Mouse (Mus musculus) thymus, postnatal 25 days (tissue): ENCODE results near the gene Pcdh15.

Experiments
- DNase-seq: peaks from one replicate; pipeline ENCODE4 v3.0.0; 2022

Pcdh15 gene

DNA sequence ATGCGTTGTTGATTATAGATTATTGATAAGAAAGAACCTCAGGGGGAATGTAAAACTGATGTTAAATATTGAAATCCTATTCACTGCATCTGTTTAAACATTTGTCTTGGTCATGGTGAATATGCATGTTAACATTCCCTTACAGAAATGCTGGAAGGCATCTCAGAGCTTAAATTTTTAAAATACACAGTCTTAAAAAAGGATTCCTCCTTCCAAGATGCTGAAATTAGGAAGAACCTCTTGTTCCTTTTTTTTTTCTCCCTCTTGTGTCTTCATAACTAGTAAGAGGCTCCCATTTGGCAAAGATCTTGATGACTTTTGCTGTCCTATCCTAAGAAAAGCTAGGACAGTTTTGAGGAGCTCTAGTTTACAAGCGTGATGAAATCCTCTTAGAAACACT, 284.9 kb downstream of the Pcdh15 start:
- DNase-seq = no peak

DNA sequence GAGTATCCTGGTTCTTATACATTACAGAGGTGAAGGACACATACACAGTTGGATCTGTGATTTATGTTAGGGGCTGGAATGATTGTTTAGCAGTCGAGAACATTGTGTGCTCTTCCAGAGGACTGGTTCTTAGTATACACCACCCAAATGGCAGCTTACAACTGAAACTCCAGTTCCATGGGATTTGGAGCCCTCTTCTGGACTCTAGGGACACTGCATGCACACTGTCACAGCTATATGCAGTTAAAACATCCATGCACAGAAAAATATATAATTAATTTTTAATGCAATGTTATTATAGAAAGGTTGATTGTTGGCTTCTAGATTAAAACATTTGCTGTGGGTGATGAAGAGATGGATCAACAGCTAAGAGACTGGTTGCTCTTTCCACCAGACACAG, 301.3 kb downstream of the Pcdh15 start:
- DNase-seq = no peak

DNA sequence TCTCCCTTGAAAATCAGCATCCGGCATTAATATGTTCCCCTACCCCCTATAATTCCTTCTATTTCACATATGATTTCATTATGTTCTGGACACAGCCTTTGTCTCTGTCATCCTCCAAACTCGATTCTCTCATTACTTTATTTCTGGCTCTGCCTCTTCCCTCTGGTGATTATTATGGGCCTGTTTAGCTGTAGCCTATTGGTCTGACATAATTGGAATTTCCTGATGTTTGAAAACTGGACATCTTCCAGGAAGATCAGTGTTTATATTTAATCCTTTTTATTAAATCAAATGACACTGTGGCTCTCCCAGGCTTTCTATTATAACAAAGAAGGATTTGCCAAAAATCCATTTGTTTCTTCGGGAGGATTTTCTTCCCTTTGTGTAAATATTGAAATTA, 326.3 kb downstream of the Pcdh15 start:
- no peak for DNase-seq

DNA sequence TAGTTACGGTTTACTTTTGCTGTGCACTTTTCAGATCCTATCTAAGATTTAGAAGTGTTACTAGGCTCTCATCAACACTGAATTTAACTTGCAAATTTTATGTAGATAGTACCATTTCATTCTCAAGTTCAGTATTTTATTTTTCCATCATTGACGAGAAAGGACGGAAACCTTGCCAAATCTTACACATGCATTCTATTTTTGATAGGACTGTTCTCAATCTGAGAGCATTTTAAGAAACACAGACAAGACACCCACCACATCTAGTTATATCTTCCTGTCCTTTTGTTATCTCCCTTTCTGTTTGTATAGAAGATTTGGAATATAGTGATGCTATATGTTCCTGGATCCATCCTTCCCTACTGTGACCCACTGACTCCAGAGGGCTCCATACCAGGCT, 332.2 kb downstream of the Pcdh15 start:
- DNase-seq = no peak

DNA sequence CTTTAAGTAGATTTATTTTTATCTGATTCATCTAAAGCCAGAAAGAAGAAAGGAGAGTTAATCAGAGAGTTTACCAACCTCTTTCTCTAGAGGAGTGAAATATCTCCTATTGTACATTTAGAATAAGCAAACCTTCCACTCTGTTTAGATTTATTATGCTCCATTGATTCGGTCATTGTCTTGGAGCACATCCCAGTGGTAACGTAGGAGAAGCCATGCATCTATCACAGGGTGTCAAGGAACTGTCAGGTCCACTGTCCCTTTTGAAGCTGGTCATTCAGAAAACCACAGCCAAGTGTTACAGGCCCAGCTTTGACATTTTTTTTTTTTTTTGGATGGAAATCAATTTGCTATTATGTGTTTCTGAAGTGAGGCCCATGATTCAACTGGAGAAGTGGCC, 384.9 kb downstream of the Pcdh15 start:
- no peak for DNase-seq

DNA sequence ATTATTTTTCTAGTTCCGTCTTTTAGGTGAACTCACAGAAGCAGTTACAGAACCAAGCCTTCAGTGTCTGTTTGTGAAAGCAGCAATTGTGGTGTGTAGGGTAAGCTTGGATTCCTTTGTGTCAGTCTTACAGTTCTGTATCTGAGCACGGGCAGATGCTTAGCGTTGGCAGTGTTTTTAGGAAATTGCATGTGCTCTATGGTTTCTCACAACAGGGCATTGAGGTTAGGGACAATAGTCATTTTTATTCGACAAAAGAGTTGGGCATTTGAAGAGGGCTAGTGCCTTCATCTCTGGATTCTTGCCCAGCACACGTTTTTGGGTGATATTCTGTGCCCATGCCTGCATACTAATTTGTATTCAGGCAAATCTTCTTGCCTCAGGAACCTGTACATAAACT, 392.5 kb downstream of the Pcdh15 start:
- no peak for DNase-seq

DNA sequence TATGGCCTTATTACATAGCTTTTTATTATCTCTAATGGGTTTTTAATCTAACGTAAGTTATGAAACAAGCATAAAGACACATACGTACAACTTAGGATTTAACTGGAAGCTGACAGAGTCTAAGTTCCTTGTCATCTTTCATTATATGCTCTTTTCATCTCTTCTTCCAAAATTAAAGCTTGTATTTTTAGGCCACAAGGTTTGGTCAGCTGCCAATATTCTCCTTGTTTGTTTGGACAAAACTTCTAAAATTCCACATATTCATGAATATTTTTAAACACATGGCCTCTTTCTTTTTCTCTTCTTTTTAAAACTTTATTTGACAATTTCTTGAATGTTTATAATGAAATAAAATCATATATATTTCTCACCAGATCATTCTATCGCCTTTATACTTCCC, 415.7 kb downstream of the Pcdh15 start:
- no peak for DNase-seq

DNA sequence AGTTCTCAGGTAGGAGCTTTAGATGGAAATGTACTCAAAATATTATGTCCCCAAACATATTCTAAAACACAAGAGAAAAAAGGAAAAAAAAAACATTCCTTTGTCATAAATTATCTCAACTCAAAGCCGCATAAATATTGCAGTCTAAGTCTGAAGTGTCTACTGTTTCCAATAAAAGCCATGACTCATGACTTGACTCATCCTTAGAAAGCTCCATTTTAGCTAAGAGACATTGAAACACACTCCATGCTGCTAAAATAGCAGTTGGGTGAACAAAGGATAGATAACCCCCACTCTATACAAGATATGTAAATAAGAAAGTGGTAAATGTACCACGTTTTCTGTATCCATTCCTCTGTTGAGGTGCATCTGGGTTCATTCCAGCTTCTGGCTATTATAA, 416.6 kb downstream of the Pcdh15 start:
- no peak for DNase-seq

DNA sequence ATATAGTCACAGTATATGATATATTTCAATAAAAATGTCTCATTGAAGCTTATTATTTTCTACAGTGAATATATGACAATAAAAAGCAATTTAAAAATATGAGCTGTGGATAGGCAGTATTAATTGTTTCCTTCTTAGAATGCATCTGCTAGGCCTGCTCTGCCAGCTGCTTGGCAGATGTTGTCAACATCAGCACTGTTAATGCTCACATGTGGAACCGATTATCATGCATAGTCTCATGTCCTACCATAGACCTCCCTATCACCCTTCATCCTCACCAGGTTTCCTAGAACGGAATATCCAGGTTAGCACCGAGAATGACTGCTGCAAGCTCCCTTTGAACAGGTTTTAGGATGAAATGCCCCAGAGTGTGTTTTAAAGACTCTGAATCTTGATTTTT, 420.3 kb downstream of the Pcdh15 start:
- DNase-seq = no peak

DNA sequence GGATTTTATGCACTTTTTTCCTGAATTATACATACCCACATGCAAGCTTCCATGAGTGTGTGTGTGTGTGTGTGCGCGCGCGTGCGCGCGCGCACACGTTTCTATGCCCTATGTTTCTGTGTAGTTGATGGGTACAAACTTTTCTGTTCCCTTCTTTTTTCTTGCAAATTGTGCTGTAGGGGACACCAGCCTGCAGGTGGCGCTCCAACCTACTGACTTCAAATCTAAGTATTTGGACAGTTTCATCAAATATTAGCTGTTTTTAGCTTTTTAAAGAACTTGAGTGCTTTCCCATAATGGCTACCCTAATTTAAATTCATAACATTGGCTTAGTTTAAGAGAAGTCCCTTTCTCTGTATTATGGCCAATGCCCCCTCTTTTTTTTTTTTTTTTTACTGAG, 453.7 kb downstream of the Pcdh15 start:
- no peak for DNase-seq

DNA sequence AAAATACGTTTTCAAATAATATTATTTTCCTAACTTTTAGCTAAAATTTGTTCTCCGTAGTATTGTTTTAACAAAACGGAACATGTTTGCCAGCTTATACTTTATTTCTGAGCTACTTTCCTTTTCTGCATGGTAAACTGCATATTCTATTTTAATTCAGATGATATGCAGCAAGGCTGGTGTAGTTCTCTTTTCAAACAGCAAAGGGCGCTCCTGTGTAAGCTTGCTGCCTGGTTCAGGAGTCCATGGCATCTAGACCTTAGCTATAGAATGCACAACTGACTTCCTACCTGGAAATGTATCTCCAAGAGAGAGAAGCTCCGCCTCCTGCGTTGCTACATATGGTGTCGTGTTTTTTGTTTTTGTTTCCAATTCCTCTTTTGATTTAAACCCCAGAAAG, 465.1 kb downstream of the Pcdh15 start:
- no peak for DNase-seq

DNA sequence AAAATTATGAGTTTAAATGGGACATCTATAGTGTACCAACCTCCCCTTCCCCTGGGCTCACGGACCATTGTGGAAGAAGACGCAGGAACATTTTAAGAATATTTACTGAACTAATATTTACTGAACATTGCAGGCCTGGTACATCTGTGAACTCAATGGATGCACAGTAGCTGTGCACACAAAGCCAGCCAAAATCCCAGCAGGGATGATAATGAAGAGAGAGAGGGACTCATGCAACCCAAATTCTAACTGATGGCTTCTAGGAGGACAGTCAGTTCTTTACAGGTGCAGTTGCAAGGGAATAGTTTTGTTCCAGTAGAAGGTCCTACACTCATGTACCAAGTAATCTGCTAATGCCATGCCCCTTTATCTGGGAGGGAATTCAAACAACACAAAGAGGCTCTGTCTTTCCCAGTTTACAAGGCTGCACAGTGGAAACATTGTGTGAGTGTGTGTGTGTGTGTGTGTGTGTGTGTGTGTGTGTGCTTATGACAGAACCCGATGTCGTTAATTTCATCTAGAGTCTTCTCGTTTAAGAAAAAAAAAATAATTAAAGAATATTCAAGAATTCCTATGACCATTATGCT, 475.7 kb downstream of the Pcdh15 start:
- no peak for DNase-seq

DNA sequence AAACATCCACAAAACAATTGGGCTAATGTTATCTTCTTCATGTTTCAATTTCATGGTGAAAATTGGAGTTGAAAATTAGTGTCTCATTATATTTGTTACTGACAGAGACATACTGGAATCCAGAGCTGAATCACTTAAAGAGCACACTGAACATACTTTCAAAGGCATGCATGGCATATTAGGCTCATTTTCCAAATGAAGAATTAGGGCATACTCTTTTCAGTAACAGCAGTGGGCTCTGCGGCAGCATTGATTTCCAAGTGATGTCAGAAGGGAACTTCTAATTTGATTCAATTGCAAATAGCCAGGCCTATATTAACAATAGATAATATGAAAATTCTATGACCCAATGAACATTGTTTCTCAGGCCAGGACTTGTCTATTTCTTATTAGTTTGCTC, 568.4 kb downstream of the Pcdh15 start:
- DNase-seq = no peak

DNA sequence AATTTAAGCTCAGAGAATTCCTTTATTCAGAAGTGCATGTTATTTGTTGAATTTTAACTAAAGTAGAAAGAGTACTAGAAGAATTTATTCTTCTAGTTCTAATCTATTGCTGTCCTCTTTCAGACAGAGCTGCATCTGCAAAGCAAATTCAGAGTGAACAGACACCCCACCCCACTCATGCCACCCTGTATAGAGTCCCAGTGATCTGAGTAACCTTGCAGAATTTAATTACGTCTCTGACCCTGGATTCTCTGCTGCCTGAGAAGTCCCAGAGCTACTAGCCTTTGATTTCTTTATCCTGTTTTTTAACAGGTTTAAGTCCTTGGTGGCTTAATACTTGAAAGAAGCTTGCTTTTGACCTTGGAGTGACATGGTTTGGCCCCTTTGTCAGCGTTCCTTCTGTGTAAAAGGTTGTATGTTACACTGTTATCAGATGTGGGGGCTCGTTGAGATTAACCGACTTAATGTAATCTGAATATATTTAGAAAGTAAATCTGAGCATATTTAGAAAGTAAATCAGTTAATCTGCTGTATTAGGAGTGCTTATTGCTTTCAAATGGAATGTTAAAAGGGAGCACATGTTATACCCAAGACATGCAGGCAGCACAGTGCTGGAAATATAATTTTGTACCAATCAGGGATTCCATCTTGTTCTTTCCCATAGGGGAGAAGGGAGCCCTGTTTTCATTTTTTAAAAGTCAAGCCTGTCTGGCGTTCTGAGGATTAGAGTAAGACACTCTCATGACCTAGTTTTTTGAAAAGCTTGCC, 601.6 kb downstream of the Pcdh15 start:
- DNase-seq = no peak

DNA sequence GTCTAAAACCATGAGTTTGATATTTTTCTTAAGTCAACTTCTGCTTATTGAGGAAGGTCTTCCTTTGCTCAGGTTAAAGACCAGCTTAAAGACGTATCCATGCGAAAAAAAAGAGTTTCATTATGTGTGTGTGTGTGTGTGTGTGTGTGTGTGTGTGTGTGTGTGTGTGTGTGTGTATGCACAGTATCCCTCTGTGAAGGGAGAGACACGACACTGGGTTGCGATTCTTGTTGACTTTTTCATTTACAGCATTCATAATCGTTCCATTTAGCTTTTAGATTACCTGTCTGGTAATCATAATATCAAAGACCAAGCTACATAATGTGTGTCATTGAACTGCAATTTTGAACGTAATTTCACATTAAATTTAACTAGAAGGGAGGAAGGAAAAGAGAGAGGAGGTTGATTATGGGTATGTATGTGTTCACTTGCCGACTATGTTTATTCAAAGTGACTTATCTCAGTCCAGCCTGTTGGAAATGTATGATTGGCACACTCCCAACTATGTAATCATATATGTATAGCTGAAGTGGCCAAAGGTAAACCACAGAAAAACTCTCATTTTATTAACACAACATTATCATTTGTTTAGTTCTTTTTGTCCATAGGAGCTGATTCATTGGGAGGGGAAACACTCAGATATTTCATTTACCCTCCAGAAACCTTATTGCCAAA, 626.6 kb downstream of the Pcdh15 start:
- no peak for DNase-seq

DNA sequence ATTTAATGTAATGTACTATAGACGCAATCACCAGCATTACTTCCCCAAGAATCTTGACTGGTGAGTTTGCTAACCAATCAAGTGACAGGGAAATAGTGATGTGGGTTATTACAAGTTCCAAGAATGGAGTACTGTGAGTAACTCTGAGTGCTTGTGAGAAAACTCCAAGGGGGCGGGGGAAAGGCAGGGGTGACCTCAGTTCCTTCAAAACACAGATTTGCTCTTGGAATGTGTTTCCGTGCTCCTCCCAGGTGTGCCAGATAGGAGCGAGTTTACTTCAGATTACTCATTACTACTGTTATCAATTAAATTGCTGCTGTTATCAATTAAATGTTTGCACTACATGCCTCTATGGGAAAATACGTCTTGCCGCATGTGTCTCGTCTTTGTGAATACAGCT, 634.1 kb downstream of the Pcdh15 start:
- DNase-seq = no peak

DNA sequence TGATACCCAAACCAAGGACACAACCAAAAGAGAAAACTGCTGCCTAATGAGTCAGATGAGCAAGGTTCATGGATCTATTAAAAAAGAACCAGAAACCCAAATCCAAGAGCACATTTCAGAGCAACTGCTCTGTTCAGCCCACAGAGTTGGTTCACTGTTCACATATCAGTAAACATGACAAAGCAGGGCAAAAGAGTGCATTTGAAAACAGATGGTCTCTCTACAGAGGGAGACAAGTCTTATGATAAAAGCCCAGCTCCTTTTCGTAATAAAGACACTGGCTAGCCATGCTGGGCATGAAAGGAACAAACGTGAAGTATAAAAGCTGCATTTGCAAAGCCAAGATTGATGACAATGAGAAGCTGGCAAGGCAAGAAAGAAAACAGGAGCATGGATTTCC, 649.9 kb downstream of the Pcdh15 start:
- DNase-seq = no peak

DNA sequence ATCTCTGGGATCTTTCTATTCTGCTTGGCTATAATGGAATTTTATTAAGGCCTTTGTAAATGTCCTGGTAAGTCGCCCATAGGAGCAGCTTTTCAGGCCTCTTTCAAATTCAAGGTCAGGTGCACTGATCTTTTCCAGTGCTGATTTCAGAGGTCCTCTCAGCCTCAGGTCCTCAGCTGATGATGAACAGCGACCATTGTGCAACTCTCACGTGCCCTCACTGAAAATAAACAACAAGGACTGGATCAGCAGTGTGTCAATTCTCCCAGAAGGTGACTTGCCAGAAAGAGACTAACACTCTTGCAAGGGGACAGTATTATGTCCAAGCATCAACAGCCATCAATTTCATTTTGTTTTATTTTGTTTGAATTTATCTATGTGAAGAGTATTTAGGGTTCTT, 654.7 kb downstream of the Pcdh15 start:
- no peak for DNase-seq

DNA sequence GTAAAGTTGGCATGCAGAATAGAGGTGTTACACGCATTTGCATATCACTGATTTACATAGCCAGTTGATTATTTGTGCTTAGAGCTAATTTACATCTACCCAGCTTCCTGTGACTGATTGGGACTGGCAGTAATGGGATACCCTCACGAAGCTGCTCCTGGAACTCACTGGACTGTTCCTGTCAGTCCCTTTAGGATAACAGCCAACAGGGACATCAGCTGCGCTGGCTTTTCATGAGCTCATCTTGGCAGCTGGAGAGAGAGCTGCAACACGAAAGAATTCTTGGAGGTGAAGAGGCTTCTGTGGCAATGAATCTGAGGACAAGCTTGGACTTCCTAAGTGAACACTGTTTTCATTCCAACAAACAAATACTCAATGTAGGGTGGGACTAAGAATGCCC, 683.8 kb downstream of the Pcdh15 start:
- DNase-seq = no peak

DNA sequence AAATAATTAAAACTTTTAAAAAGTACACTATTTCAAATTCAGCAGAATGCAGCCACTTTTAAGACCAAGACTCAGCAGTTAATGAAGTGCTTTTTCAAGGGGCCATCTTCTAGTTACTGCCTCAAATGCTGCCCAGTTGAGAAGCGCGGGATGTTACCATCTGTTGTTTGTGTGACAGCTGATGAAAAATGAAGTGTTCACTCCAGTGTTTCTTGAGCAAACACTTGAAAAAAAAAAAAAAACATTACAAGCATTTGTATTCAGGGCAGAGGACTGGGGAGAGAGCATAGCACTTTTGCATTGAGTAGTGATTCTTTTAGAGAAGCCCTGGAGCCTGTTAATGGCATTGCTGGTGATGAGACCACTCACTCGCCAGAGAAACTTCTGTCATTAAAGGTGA, 689.0 kb downstream of the Pcdh15 start:
- DNase-seq = no peak

DNA sequence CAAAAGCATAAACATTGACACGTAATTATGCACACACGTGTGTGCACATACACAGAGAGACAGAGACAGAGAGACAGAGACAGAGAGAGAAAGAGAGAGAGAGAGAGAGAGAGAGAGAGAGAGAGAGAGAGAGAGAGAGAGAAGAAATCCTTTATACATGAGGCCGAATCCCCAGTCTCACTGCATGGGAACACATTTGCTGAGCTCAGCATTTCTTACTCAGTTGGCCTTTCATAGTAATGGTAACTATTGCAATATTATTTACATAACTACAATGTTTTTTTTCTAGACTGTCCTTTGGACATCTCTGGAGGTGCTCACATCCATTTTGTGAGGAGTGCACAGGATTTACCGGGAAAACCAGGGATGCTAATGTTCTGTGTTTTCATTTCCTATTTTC, 705.9 kb downstream of the Pcdh15 start:
- no peak for DNase-seq

DNA sequence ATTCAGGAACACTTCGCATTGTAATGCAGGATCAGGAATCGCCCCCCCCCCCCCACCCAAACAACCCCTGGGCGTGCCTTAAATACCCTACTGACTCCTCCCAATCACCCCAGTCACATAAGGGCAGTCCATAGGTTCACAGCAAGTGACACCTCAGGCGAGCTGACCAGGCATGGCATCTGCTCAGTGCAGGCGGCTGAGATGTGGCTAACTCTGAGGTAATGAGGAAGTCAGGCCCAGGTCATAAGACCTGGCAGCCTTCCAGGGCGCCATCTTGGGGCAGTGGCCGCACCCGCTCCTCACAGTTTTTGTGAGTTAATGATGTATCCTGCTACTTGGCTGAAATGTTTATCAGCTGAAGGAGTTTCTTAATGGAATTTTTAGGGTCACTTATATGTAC, 713.2 kb downstream of the Pcdh15 start:
- DNase-seq = no peak

DNA sequence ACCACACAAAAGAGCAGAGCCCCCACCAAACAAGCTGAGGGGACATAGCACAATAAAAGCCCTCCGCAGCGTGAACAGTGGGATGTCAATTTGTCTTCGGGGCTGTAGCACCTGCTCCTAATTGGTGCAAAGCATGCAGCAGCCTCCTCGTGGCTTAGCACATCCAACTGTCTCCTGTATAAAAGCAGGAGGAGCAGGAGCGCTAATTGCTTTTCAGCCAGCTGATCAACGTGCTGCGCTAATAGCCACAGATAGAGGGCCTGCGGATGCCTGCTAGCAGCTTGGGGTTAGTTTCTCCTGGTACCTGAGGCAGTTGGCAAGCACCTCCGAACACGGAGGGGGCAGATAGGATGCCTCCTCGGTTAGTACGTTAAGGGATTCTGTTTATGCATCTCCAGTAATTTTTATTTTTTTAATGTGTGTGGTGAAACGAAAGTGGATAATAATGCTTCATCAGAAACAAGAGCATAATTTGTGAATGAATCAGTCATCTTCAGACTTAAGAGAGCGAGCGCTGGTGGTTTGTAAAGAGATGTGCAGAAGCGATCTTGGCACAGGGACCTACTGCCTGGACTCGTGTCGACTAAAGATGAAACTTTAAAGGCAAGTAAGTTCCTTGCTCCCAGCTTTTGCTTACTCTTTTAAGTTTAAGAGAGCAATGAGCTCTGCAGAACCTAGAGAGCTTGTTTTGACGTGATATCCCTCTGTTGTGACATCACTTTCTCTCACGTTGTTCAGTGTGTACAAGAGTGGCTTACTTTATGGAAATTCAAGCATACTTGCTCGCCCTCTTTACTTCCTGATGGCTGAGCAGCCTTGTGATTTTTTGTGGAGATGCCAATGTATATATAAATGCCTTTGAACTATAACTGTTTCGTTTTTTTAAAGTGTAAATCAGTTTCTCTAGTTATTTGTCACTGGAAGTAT, 722.8 kb downstream of the Pcdh15 start:
- no peak for DNase-seq
